Mouse (Mus musculus) skeletal muscle tissue, adult 2 months (tissue): ENCODE results near the gene Olfr137.

Source experiments
- DNase-seq: peaks from one replicate; pipeline ENCODE4 v3.0.0-alpha.2; 2012; ENCODE audit warnings: low read depth, low spot score

The Olfr137 gene

DNA sequence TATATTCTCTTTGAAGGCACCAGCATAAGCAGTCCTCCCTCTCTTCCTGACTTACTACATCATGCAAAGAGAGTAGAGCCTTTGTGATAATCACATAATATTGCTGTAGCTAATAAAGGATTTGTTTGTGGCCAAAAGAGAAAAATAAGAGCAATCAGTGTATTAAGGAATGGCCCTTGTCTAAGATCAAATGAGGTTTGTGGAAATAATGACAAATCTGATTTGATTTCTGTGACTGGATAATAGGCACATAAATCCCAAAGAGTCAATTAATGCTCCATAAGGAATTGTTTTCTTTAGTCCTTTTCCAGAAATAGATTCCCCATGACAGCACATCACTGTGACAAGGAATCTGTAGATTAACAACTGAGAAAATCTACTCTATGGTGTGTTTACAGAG, at the start of gene Olfr137:
Gene Olfr137, minus strand, starts transcription at position 101 of the 400 bp plus-strand sequence.
- no peak for DNase-seq

DNA sequence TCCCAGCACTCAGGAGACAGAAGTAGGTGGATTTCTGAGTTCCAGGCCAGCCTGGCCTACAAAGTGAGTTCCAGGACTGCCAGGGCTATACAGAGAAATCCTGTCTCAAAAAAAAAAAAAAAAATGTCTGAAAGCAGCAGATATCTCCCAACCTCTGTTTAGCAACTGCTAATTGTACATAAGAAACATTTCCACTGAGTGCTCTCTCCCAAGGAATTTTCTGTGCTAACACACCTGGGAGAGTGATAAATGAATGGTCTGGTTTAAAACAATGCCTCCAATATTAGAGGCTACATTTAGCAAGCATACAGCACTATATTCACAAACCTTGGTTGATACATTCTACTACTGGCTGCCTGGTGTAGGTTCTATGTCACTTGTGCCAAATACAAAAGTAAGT, 22.2 kb upstream of the Olfr137 start, which contains the start of gene Olfr136:
Gene Olfr136, plus strand, starts transcription at position 301 of the 400 bp plus-strand sequence.
- no peak for DNase-seq

DNA sequence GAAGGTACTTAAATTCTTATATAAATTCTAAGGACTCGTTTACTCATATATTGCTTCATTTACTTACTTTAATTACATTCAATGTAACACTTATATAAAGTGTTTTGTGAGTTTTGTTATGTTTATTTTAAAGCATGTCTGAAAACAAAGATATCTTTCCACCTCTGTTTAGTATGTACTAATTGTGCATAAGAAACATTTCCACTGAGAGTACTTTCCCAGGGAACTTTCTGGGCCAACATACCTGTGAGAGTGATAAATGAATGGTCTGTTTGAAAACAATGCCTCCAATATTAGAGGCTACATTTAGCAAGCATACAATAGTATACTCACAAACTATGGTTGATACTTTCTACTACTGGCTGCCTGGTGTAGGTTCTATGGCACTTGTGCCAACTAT, 46.6 kb downstream of the Olfr137 start, which contains the start of gene Olfr138:
Gene Olfr138, plus strand, starts transcription at position 301 of the 400 bp plus-strand sequence.
- no peak for DNase-seq
